Mouse (Mus musculus): Measurements from ENCODE around the gene Dapk3. TPM values are rescaled to one million over a fixed set of nuclear protein-coding genes. Genes with fewer than 3 reads are reported as not detected.

Dapk3 gene
- total RNA-seq, 2 experiments from 2014 or later: 41.9 to 45.7 TPM

Other genes with a start within 250 kb of the Dapk3 start
- under 1 TPM; 0.38 to 0.47 TPM for gene Gng7, start 168.1 kb upstream of the Dapk3 start, total RNA-seq (2021)
- gene Diras1, start 157.3 kb upstream of the Dapk3 start, total RNA-seq (2021): not detected
- 1 to 10 TPM; 7.6 to 7.8 TPM for gene Slc39a3, start 145.6 kb upstream of the Dapk3 start, total RNA-seq (2021)
- gene Sgta, start 122.8 kb upstream of the Dapk3 start, total RNA-seq (2021): 100 to 1,000 TPM; 102 to 103 TPM
- gene Thop1, start 113.0 kb upstream of the Dapk3 start, total RNA-seq (2021): 10 to 100 TPM; 14.5 to 15.5 TPM
- 1 to 10 TPM; 1.8 to 2.3 TPM for gene Creb3l3, start 84.1 kb upstream of the Dapk3 start, total RNA-seq (2021)
- 100 to 1,000 TPM; 134 to 141 TPM for gene Map2k2, start 77.1 kb upstream of the Dapk3 start, total RNA-seq (2021)
- 10 to 100 TPM; 37.0 to 43.0 TPM for gene Zbtb7a, start 47.8 kb upstream of the Dapk3 start, total RNA-seq (2021)
- 10 to 100 TPM; 17.5 to 18.6 TPM for gene Pias4, start 15.1 kb upstream of the Dapk3 start, total RNA-seq (2021)
- gene Eef2, start 6.4 kb upstream of the Dapk3 start, total RNA-seq (2021): 1,000 to 10,000 TPM; 1,326 to 1,351 TPM
- not detected for gene 4930442H23Rik, start 844 bp downstream of the Dapk3 start, total RNA-seq (2021)
- gene Nmrk2, start 19.0 kb downstream of the Dapk3 start, total RNA-seq (2021): 10 to 100 TPM; 44.1 to 74.9 TPM
- gene Atcay, start 47.8 kb downstream of the Dapk3 start, total RNA-seq (2021): under 1 TPM; 0.23 to 0.24 TPM
- gene Zfr2, start 50.1 kb downstream of the Dapk3 start, total RNA-seq (2021): 1 to 10 TPM; 4.2 to 5.5 TPM
- under 1 TPM; 0.21 to 0.56 TPM for gene Matk, start 69.9 kb downstream of the Dapk3 start, total RNA-seq (2021)
- 100 to 1,000 TPM; 118 to 125 TPM for gene Mrpl54, start 83.9 kb downstream of the Dapk3 start, total RNA-seq (2021)
- 10 to 100 TPM; 49.0 to 53.0 TPM for gene Apba3, start 84.0 kb downstream of the Dapk3 start, total RNA-seq (2021)
- under 1 TPM in 1 of 2 experiments, not detected in 1; 0.50 TPM for gene Tjp3, start 108.6 kb downstream of the Dapk3 start, total RNA-seq (2021)
- 10 to 100 TPM; 52.0 to 55.4 TPM for gene Pip5k1c, start 110.0 kb downstream of the Dapk3 start, total RNA-seq (2021)
- 10 to 100 TPM; 20.7 to 21.0 TPM for gene Cactin, start 138.1 kb downstream of the Dapk3 start, total RNA-seq (2021)
- 1 to 10 TPM; 5.5 to 5.6 TPM for gene Tbxa2r, start 145.7 kb downstream of the Dapk3 start, total RNA-seq (2021)
- 1 to 10 TPM; 2.2 to 3.3 TPM for gene Gipc3, start 160.3 kb downstream of the Dapk3 start, total RNA-seq (2021)
- gene Hmg20b, start 167.5 kb downstream of the Dapk3 start, total RNA-seq (2021): 100 to 1,000 TPM; 107 to 113 TPM
- 10 to 100 TPM; 12.1 to 13.5 TPM for gene Mfsd12, start 174.5 kb downstream of the Dapk3 start, total RNA-seq (2021)
- gene 4930404N11Rik, start 182.8 kb downstream of the Dapk3 start, total RNA-seq (2021): 1 to 10 TPM in 1 of 2 experiments, under 1 TPM in 1; 0.63 to 2.0 TPM
- 10 to 100 TPM; 55.4 to 56.8 TPM for gene Fzr1, start 195.5 kb downstream of the Dapk3 start, total RNA-seq (2021)
- gene Dohh, start 201.4 kb downstream of the Dapk3 start, total RNA-seq (2021): 10 to 100 TPM; 52.9 to 55.9 TPM
- under 1 TPM; 0.55 to 0.70 TPM for gene Gm48551, start 201.5 kb downstream of the Dapk3 start, total RNA-seq (2021)
- gene Gm48552, start 206.0 kb downstream of the Dapk3 start, total RNA-seq (2021): under 1 TPM; 0.72 to 0.98 TPM
- gene Smim24, start 210.0 kb downstream of the Dapk3 start, total RNA-seq (2021): 1 to 10 TPM; 1.9 to 2.4 TPM